Mouse (Mus musculus) CH12.LX (cell line): Measurements from ENCODE around the gene Crlf1.

Source experiments
- CTCF ChIP-seq, 2 experiments: IDR thresholded peaks in 1 of 2; conservative IDR thresholded peaks in 1 of 2; 2 replicates each; pipeline ENCODE4 v1.5.1; 2011 to 2012; ENCODE audit warnings: low read depth in 2 of 2, low read length in 2 of 2, improper control_type of control experiment in 1 of 2, inconsistent platforms in 1 of 2, mild to moderate bottlenecking in 1 of 2, moderate library complexity in 1 of 2
- POLR2A ChIP-seq: IDR thresholded peaks from 2 replicates; pipeline ENCODE4 v1.6.1; 2011; ENCODE audit warnings: low read depth, mild to moderate bottlenecking, improper control_type of control experiment, low read length

- TF ChIP-seq POLR2A (no peak), CTCF (conservative IDR thresholded peaks at IDR 0.05 in 1 of 2, IDR thresholded peaks at IDR 0.05 in 1 of 2; ENCODE audit: low read depth in 2 of 2, low read length in 2 of 2) (no peak)
These were observed 34.5 kb upstream of the Crlf1 start for GRCm38 (mm10) chr8:70458462-70458861.
